8 mouse cellular contexts compared by ENCODE assay signal in genomic region chr9:106367592-106368111, GRCm38 (mm10). TPM values are rescaled to one million over a fixed set of nuclear protein-coding genes. Genes with fewer than 3 reads are reported as not detected.
A peak's percentile ranks its signal among the peaks of the same experiment; 100 is the strongest.
DNase-seq lines count a peak whose midpoint lies in the region; ATAC-seq lines count a peak whose summit lies in the region.

No protein-coding gene starts in this region.

- peaks cover 10% of the 10 kb centered on the region for H3K36me3 ChIP-seq in forebrain, embryonic 14.5 days (ENCODE audit: control insufficient read depth, insufficient read depth, low read length)
- H3K36me3 ChIP-seq in neural tube, embryonic 15.5 days: peaks cover under 1% of the 10 kb centered on the region

- H3K27ac ChIP-seq in forebrain, embryonic 14.5 days (ENCODE audit: low read depth, low read length): peak overlapping the region; percentile 95
- peak overlapping the region; percentile 99 for H3K27ac ChIP-seq in neural tube, embryonic 15.5 days (replicated peaks)

- peak; percentile 97 for DNase-seq in ES-CJ7 (ENCODE audit: low read depth, low spot score)
- DNase-seq in cerebellum, adult 11 months: peak; percentile 98
- peak; percentile 98 for DNase-seq in forebrain, embryonic 14.5 days (ENCODE audit: low spot score)
- DNase-seq in heart, postnatal 14 days: peak; percentile 99
- DNase-seq in layer of hippocampus, adult 11-12 months (ENCODE audit: low spot score): peak; percentile 98
- DNase-seq in lung, adult 18-20 months: peak; percentile 99 to 100
- peak; percentile 96 for DNase-seq in testis, postnatal 14 days (ENCODE audit: low spot score)

- no peaks in the 10 kb centered on the region for H3K27me3 ChIP-seq in forebrain, embryonic 14.5 days (replicated peaks; ENCODE audit: control insufficient read depth, insufficient read depth, low read length)
- H3K27me3 ChIP-seq in neural tube, embryonic 15.5 days (replicated peaks): no peaks in the 10 kb centered on the region

- H3K4me3 ChIP-seq in forebrain, embryonic 14.5 days (ENCODE audit: low read depth, low read length): peak overlapping the region; percentile 79
- peak overlapping the region; percentile 87 for H3K4me3 ChIP-seq in neural tube, embryonic 15.5 days (replicated peaks)

- H3K9ac ChIP-seq in forebrain, embryonic 14.5 days (ENCODE audit: low read length): peak overlapping the region; percentile 91
- H3K9ac ChIP-seq in neural tube, embryonic 15.5 days (replicated peaks): peak overlapping the region; percentile 95

- peak; percentile 95 for ATAC-seq in forebrain, embryonic 14.5 days
- ATAC-seq in neural tube, embryonic 15.5 days (ENCODE audit: low FRiP score): peak; percentile 94

- H3K4me1 ChIP-seq in forebrain, embryonic 14.5 days (ENCODE audit: control insufficient read depth, insufficient read depth, low read length): peaks cover 19% of the 10 kb centered on the region; the same call in 1 of the 2 replicates
- H3K4me1 ChIP-seq in neural tube, embryonic 15.5 days: peaks cover 36% of the 10 kb centered on the region

- H3K4me2 ChIP-seq in forebrain, embryonic 14.5 days (ENCODE audit: low read length): peak overlapping the region; percentile 95
- peak overlapping the region; percentile 96 for H3K4me2 ChIP-seq in neural tube, embryonic 15.5 days

- WGBS in forebrain, embryonic 14.5 days: under 1% methylated on average over 36 of the region's 36 CpGs
- 0% methylated on average over 33 of the region's 36 CpGs for WGBS in neural tube, embryonic 15.5 days

- H3K9me3 ChIP-seq in forebrain, embryonic 14.5 days (replicated peaks; ENCODE audit: control insufficient read depth, low read length): no peaks in the 10 kb centered on the region
- no peaks in the 10 kb centered on the region for H3K9me3 ChIP-seq in neural tube, embryonic 15.5 days (replicated peaks)

- intact Hi-C loops in heart, postnatal 14 days (cut with DNase I): loop anchor here (2.0 to 5.0 kb wide), 3 partner anchors 60 to 110 kb away; partner anchors contain the start of genes Parp3 and Rrp9

RNA-seq across cellular contexts. Expression of gene Dusp7, which starts 0.8 kb away (rescaled TPM):
- 10.2 and 11.3 TPM in 2 replicates for polyA plus RNA-seq in forebrain, embryonic 14.5 days (2014; fragmentation: Nextera tagmentation; extraction: Ambion mirVana)
- total RNA-seq in heart, postnatal 14 days (2021): 10 to 100 TPM; 53.2 to 53.9 TPM
- 13.9 and 16.4 TPM in 2 replicates for polyA plus RNA-seq in neural tube, embryonic 15.5 days (2015; fragmentation: Nextera tagmentation; extraction: Ambion mirVana)

Comparison
In these comparisons a context has a peak if more than half of its experiments do, and no peak if none do; other contexts are left out.
1. Peak in every context shown above with its lines: DNase-seq, ATAC-seq, H3K4me3 ChIP-seq and H3K27ac ChIP-seq.